Mouse (Mus musculus): ENCODE data around the gene Hlf.

Hlf gene

DNA sequence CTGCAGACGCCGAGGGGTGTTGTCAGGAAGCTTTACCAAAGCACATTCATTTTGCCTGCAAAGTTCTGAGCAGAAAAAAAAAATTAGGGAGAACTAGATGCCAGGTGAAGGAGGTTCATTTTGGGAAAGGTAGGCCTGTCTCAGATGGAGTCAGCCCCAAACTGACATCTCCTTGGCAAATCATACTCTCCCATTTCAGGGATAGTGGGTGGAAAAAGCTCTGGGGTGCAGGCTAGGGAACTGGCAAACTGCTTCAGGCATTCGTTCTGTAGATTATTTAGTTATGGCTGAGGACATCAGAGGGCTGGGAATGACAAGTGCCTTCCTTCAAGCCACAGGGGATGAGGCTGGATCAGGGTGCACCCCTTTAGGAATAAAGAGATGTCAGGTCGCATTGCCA, 58.0 kb downstream of the Hlf start:
- DNase-seq: no peak

GRCm38 (mm10) chr11:90330202-90330694, 60.4 kb downstream of the Hlf start:
- no peak for DNase-seq

DNA sequence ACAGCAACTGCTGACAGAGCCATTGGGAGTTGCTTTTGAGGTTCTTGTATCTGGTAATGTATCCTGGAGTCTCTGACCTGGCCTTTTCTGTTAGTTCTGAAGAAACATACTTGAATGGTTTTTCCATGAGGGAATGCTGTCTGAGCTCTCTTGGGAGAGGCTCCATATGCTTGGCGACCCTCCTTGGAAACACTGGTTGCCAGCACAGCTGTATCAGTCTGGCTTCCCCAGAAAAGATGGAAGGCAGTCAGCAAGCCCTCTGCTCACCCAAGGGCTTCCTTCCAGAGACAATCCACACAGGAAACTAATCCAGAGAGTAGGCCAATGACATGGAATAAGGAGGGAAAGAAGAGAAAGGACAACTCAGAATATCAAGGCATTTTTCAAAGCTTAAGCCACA, 63.9 kb downstream of the Hlf start:
- peak; percentile 9 to 11 for DNase-seq

DNA sequence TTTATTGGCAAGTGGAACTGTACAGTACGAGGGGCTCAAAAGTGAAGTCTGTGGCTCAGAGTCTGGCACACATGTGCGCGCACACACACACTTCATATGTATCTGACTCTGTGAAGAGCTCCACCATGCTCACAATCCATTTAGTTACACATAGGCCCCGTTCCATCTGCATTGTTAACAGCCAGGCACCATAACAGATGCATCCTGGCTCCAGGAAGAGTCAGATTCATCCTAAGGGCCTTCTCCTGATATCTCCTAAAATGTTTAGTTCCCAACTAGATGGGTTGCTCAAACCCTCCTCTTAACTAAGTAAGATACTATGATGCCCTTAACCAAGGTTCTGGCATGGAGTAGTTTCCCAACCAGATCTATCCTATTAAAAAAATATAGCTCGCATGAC, 64.5 kb downstream of the Hlf start:
- DNase-seq: no peak

GRCm38 (mm10) chr11:90324597-90324996, 66.1 kb downstream of the Hlf start:
- no peak for DNase-seq

GRCm38 (mm10) chr11:90320922-90321321, 69.8 kb downstream of the Hlf start:
- DNase-seq: no peak

- DNase-seq: peak in 1 of 2 experiments; percentile 36
Measured at GRCm38 (mm10) chr11:90317482-90317881, 73.2 kb downstream of the Hlf start.

- DNase-seq: no peak
Measured at GRCm38 (mm10) chr11:90314606-90315005, 76.1 kb downstream of the Hlf start.

DNA sequence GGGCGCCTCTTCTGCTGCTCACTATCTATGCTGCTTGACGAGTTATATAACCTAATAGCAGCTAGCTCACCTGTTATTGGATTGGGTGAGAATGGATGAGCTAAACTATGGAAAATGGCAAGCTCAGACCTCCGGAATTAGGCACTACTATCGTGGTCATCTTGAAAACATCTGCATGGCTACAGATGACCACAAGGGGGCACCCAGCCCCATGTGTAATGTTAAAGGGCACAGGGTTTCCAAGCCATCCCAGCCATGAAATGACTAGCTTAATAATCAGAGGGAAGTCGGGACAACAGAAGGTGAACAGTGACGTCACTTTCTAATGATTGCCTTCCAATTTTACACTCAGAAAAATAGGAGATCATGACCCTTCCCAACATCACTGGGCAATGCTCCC, 83.7 kb downstream of the Hlf start:
- peak; percentile 48 to 61 for DNase-seq

DNA sequence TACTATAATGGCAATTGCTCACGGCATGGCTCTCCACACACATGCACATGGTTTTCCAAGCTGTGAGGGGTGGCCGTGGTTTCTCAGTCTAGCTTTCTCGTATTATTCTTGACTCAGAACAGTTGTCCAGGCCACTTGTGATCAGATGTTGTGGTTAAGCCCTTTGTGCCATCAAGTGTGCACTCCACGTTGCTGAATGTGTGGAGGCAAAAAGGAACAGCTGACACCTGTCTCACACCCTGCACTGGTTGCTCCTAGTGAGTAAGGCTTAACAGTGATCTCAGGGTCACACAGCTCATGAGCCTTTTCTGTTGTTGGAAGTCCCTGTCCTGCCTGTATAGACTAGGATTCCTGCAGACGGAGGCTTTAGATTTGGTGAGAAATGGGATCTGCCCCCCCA, 84.6 kb downstream of the Hlf start:
- DNase-seq: no peak

DNA sequence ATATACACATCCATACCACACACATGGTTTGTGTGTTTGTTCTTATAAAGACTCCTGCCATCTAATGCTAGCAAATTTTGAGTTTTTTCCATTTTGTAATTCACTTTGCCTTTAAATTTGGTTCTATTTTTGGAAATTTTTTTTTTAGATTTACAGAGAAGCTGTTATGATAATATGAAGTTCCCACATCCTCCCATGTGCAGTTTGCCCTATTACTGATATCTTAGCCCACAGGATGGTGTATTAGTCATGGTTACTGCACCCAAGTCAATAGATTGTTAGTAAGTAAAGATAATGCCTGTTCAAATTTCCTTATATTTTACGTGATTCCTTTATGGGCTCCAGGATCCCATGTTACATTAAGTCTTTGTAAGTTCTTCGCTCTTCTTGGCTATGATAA, 96.1 kb downstream of the Hlf start:
- no peak for DNase-seq

GRCm38 (mm10) chr11:90292766-90293165, 97.9 kb downstream of the Hlf start:
- no peak for DNase-seq

DNA sequence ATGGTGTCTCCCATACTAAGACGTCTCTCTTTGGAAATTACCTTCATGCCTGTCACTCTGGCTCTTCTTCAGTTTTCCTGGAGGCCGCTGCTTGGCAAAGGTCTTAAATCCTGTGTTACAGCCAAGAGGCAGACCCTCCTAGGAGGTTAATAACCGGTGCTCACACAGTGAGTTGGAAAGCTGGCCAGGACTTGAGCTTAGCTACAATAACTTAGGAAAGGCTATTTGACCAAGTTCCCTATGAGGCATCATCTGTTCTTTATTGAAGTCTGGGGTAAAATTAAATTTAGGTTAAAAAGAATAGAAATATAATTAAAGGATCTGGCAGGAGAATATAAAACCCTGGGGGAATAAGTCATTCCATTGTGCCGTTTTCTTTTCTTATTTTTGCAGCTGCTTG, 99.5 kb downstream of the Hlf start:
- DNase-seq: no peak

- DNase-seq: no peak
Measured at GRCm38 (mm10) chr11:90286550-90287154, 104.0 kb downstream of the Hlf start.

Measured in lung, adult 18-20 months (tissue).